Mouse (Mus musculus): Measurements from ENCODE around the gene Crkl.
"Not testable (repeated sequence)": the region's sequence is repeated elsewhere in the genome, so short reads cannot be mapped to it uniquely, and the experiment has no call there.

Crkl gene

DNA sequence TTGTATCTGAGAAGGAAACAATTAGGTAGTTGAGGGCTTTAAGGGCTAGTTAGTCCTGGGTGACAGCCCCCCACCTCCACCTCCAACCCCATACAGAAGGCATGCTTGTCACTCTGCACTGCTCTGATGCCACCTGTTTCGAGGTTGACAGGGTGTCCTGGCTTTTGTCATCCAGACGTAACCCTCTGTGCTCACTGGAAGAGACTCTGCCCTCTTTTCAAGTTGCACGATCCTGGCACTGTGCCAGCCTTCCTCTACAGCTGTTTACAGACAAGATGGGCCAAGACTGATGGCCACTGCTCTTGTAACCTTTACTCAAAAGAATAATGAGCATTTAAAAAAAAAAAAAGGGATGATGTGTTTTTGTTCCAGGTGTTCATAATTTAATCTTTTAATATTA, 34.7 kb downstream of the Crkl start:
- DNase-seq (ENCODE audit: low spot score in 2 of 2): peak in 1 of 2 experiments; percentile 19

- DNase-seq (ENCODE audit: low spot score in 2 of 2): no peak
Measured at GRCm38 (mm10) chr16:17488478-17489468, 37.0 kb downstream of the Crkl start.

DNA sequence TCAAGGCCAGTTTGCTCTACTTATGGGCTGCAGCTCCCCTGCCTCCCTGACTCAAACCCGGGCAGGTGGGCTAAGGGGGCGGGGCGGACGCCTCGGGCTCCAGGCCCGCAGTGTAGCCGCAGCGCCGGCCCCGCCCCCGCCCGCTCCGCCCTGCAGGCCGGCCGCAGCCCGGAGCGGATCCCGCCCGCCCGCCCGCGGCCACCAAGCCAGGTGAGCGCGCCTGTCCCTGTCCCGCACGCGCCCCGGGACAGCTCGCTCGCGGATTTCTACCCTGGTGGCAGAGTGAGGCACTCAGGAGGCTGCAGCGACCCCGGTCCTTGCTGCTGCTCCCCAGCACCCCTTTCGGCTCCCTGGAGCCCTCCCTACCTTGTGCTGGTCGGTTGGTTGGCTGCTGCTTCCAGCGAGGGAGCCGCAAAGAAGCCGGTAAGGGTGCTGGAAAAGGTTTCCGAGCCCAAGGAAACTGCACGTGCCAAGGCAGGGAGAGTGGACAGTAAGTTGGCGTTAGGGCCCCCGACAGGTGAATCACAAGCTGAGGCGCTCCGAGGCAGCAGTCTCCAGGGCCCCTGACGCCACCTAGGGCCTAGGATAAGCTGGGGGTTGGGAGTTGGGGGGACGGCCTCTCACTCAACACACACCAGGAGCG, 37.8 kb downstream of the Crkl start, which contains the start of gene Aifm3:
Gene Aifm3 (plus strand): TSS at position 143 of the 643 bp plus-strand sequence.
- DNase-seq (ENCODE audit: low spot score in 2 of 2): no peak

DNA sequence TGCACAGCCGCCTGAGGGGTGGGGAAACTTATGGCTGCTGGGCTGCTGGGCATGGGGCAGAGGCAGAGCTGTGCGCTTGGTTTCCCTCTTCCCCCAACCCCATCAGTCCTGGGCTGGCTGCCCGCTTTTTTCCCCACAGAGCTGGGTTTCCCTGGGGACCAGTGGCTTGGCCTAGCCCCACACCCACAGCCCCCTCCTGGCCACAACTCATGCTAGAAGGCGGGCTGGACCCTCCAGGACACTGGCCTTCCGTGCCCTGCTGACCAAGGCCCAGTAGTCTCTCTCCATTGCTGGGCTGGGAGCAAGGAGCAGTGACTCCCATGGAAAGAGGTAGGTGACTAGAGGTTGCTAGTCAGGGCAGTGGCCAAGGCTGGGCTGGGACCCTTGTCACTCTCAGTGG, 39.4 kb downstream of the Crkl start:
- no peak for DNase-seq (ENCODE audit: low spot score in 2 of 2)

GRCm38 (mm10) chr16:17491896-17492561, 40.2 kb downstream of the Crkl start:
- no peak for DNase-seq (ENCODE audit: low spot score in 2 of 2)

GRCm38 (mm10) chr16:17496499-17497305, 44.9 kb downstream of the Crkl start:
- DNase-seq (ENCODE audit: low spot score in 2 of 2): peak in 1 of 2 experiments; percentile 19

DNA sequence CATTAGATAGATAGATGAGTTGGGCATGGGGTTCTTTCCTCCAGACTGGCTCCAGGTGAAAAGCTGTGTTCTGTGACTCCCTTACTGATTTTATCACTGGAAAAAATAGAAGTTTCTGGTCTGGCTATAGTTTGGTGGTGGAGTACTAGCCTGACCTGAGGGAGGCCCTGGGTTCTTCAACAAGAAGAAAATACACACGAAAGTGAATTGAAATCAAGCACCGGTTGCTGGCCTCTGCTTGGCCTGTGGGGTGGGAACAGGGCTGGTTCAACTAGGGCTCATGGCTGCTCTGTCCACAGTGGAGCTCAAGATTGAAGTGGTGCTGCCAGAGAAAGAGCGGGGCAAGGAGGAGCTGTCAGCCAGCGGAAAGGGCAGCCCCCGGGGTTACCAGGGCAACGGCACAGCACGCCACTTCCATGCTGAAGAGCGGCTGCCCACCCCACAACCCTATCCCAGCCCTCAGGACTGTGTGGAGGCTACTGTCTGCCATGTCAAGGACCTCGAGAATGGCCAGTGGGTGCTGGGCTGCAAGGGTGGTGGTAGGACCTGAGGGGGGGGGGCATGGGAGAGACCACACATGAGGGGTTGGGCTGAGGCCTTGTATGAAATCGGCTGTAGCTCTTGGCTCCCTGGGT, 47.6 kb downstream of the Crkl start:
- no peak for DNase-seq (ENCODE audit: low spot score in 2 of 2)

DNA sequence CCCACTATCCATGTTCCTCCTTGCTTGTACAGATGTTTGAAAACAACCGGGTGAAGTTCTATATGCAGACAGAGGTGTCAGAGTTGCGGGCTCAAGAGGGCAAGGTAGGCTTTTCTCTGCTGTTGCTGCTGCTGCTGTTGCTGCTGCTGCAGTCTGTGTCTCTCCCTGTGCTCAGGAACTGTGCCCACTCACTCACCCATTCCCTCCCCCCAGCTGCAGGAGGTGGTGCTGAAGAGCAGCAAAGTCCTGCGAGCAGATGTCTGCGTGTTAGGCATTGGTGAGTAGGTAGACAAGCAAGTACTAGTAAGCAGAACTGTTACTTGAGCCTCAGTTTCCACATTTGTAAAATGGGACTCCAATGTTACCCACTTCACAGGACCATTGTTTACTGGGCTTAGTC, 50.9 kb downstream of the Crkl start:
- DNase-seq (ENCODE audit: low spot score in 2 of 2): no peak

GRCm38 (mm10) chr16:17507018-17507552, 55.3 kb downstream of the Crkl start:
- no peak for DNase-seq (ENCODE audit: low spot score in 2 of 2)

- DNase-seq (ENCODE audit: low spot score in 2 of 2): not testable (repeated sequence)
Measured at GRCm38 (mm10) chr16:17508031-17508430, 56.2 kb downstream of the Crkl start.

DNA sequence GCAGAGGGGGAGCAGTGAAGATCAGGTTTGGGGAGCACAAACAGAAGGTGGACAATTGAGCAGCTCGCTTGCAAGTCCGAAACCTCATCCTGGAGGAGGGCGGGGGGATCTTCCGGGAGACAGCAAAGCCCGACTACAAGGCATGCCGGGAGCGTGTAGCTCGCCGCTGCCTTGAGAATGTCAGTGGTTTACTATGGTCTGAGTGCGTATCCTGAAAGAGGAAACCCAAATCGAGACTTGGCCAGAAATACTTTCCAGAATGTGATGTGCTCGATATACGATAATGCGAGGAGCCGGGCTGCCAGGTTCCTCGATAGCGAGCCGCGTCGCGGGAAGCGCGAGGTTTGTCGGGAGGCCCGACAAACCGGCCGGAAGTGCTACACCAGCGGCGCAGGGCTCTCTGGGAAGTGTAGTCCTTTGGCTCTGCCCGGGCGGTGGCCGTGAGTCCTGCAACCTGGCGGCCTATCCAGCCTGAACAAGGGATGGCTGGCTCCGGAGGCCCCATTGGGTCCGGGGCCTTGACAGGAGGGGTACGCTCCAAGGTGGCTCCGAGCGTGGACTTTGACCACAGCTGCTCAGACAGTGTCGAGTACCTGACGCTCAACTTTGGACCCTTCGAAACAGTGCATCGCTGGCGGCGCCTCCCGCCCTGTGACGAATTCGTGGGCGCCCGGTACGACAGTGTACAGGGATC, 56.9 kb downstream of the Crkl start, which contains the start of gene Lztr1:
Gene Lztr1 (plus strand): TSS at position 143 of the 694 bp plus-strand sequence.
- DNase-seq (ENCODE audit: low spot score in 2 of 2): peak; percentile 82 to 89

GRCm38 (mm10) chr16:17509240-17509597, 57.4 kb downstream of the Crkl start:
- DNase-seq (ENCODE audit: low spot score in 2 of 2): no peak

GRCm38 (mm10) chr16:17510143-17510542, 58.4 kb downstream of the Crkl start:
- no peak for DNase-seq (ENCODE audit: low spot score in 2 of 2)

- DNase-seq (ENCODE audit: low spot score in 2 of 2): no peak
Measured at GRCm38 (mm10) chr16:17510686-17511085, 58.9 kb downstream of the Crkl start.

DNA sequence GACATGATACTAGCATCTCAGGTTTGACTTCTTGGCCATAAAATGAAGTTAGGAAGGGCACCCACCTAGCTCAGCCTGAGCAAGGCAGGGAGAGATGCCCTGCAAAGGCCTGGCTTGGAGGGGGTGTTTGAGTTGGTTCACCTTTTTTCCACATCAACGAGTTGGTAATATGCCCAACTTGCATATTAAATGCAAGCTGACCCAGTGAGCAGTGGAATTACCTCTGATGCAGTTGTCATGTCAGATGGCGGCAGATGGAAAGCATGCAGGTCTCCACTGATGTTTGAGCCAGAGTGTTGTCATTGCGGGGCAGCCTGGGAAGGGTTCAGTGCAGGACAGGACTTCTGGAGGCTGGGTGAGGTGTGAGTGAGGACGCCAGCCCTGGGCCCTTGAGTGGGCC, 59.6 kb downstream of the Crkl start:
- no peak for DNase-seq (ENCODE audit: low spot score in 2 of 2)

DNA sequence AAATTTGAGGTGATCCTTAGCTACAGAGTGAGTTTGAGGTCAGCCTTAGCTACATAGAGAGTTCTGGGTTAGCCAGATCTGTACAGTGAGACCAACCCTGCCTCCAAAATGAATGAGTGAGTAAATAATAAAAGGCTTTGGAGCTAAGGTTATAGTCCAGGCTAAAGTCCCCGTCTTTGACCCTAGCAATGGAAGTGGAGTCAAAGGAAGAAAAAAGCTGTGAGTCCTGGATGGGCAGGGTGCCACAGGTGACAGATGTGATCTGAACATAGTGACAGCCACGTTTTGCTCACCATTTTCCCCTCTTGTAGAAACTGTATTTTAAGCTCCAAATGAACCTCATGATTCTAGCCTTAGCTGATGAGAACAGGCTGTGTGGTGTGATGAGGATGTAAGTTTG, 67.1 kb downstream of the Crkl start:
- no peak for DNase-seq (ENCODE audit: low spot score in 2 of 2)

DNA sequence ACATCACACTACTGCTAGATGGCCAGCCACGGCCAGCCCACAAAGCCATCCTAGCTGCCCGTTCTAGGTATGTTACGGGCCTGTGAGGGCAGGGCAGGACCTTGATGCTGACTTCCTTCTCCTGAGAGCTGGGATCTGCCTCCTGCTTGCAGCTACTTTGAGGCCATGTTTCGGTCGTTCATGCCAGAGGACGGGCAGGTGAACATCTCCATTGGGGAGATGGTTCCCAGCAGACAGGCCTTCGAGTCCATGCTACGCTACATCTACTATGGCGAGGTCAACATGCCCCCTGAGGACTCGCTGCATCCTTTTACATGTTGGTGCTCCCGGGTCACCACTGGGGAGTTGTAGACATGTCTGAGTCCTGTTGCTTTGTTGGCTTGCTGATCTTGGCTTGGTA, 72.4 kb downstream of the Crkl start:
- no peak for DNase-seq (ENCODE audit: low spot score in 2 of 2)

GRCm38 (mm10) chr16:17525524-17525923, 73.7 kb downstream of the Crkl start:
- DNase-seq (ENCODE audit: low spot score in 2 of 2): no peak

DNA sequence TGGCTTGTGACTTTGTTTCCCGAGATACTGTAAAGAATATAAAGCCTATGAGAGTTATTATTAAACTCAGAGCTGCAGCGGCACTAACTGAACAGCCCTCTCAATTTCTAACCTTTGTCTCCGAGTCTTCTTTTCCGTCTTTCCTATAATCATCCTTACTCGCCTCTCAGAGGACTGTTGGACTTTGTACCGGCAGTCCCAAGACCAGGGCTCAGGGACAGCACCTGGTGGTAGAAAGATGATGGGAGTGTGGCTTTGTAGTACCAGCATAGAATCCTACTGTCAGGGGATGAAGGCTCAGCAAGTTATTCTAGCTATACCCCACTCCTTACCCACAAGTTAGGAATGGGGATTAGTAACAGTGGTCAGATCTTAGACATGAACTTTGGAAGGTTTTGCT, 74.4 kb downstream of the Crkl start:
- no peak for DNase-seq (ENCODE audit: low spot score in 2 of 2)

DNA sequence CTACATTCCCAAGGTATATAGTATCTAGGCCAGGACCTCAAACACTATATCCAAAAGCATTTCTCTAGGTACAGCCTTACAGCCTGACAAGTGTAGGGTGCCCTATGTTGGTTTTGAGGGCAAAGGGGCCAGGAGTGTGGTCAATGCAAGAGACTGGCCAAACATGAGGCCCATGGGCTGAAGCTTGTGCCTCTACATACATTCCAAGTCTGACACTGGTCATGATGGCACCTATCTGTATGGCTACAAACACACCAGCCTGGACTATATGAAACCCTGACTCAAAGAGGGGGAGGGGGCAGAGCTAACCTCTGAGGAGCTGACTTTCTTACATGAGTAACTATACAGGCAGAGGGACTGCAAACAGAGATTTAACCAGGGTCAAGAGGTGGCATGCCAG, 75.8 kb downstream of the Crkl start:
- DNase-seq (ENCODE audit: low spot score in 2 of 2): no peak

Data from heart, adult 9 months (tissue).